Mouse (Mus musculus): ENCODE results near the gene Rock2.
"Not testable (repeated sequence)": the region's sequence is repeated elsewhere in the genome, so short reads cannot be mapped to it uniquely, and the experiment has no call there.

The Rock2 gene

GRCm38 (mm10) chr12:16996886-16997462, 102.3 kb downstream of the Rock2 start:
- in situ Hi-C loops (cut with MboI; ENCODE audit: low sequenced_read_pairs): no loop called here

GRCm38 (mm10) chr12:16999146-16999545, 104.5 kb downstream of the Rock2 start:
- in situ Hi-C loops (cut with MboI; ENCODE audit: low sequenced_read_pairs): no loop called here

GRCm38 (mm10) chr12:16999739-17000497, 105.2 kb downstream of the Rock2 start, which contains the start of gene Pqlc3:
Gene Pqlc3, minus strand, starts transcription at chr12:17000408.
- in situ Hi-C loops (cut with MboI; ENCODE audit: low sequenced_read_pairs): no loop called here

- in situ Hi-C loops (cut with MboI; ENCODE audit: low sequenced_read_pairs): no loop called here
Measured at GRCm38 (mm10) chr12:17000628-17001027, 105.9 kb downstream of the Rock2 start.

GRCm38 (mm10) chr12:17001211-17001610, 106.5 kb downstream of the Rock2 start:
- in situ Hi-C loops (cut with MboI; ENCODE audit: low sequenced_read_pairs): no loop called here

GRCm38 (mm10) chr12:17009466-17009865, 114.8 kb downstream of the Rock2 start:
- in situ Hi-C loops (cut with MboI; ENCODE audit: low sequenced_read_pairs): no loop called here

- in situ Hi-C loops (cut with MboI; ENCODE audit: low sequenced_read_pairs): no loop called here
Measured at GRCm38 (mm10) chr12:17011100-17011870, 116.6 kb downstream of the Rock2 start, which contains the start of gene 2410004P03Rik. Gene 2410004P03Rik, minus strand, starts transcription at chr12:17011727.

GRCm38 (mm10) chr12:17012067-17012899, 117.6 kb downstream of the Rock2 start:
- in situ Hi-C loops (cut with MboI; ENCODE audit: low sequenced_read_pairs): no loop called here

GRCm38 (mm10) chr12:17015711-17016110, 121.0 kb downstream of the Rock2 start:
- in situ Hi-C loops (cut with MboI; ENCODE audit: low sequenced_read_pairs): no loop called here

- in situ Hi-C loops (cut with MboI; ENCODE audit: low sequenced_read_pairs): no loop called here
Measured at GRCm38 (mm10) chr12:17018468-17018867, 123.8 kb downstream of the Rock2 start.

GRCm38 (mm10) chr12:17021125-17021524, 126.4 kb downstream of the Rock2 start:
- in situ Hi-C loops (cut with MboI; ENCODE audit: low sequenced_read_pairs): not testable (repeated sequence)

- in situ Hi-C loops (cut with MboI; ENCODE audit: low sequenced_read_pairs): no loop called here
Measured at GRCm38 (mm10) chr12:17022145-17022544, 127.5 kb downstream of the Rock2 start.

- in situ Hi-C loops (cut with MboI; ENCODE audit: low sequenced_read_pairs): loop anchor here (25.0 kb wide), 1 partner anchor 238 kb away; the partner anchor contains the start of gene Pdia6
Measured at GRCm38 (mm10) chr12:17024554-17025110, 129.9 kb downstream of the Rock2 start.

- in situ Hi-C loops (cut with MboI; ENCODE audit: low sequenced_read_pairs): loop anchor here (25.0 kb wide), 1 partner anchor 229 kb away; the partner anchor contains the start of gene Pdia6
Measured at GRCm38 (mm10) chr12:17032694-17033463, 138.2 kb downstream of the Rock2 start.

GRCm38 (mm10) chr12:17033464-17033841, 138.8 kb downstream of the Rock2 start:
- in situ Hi-C loops (cut with MboI; ENCODE audit: low sequenced_read_pairs): loop anchor here (25.0 kb wide), 1 partner anchor 229 kb away; the partner anchor contains the start of gene Pdia6

- in situ Hi-C loops (cut with MboI; ENCODE audit: low sequenced_read_pairs): loop anchor here (25.0 kb wide), 1 partner anchor 228 kb away; the partner anchor contains the start of gene Pdia6
Measured at GRCm38 (mm10) chr12:17034671-17035070, 140.0 kb downstream of the Rock2 start.

GRCm38 (mm10) chr12:17035128-17035527, 140.4 kb downstream of the Rock2 start:
- in situ Hi-C loops (cut with MboI; ENCODE audit: low sequenced_read_pairs): loop anchor here (25.0 kb wide), 1 partner anchor 227 kb away; the partner anchor contains the start of gene Pdia6

- in situ Hi-C loops (cut with MboI; ENCODE audit: low sequenced_read_pairs): loop anchor here (25.0 kb wide), 1 partner anchor 226 kb away; the partner anchor contains the start of gene Pdia6
Measured at GRCm38 (mm10) chr12:17036532-17036931, 141.8 kb downstream of the Rock2 start.

- in situ Hi-C loops (cut with MboI; ENCODE audit: low sequenced_read_pairs): loop anchor here (25.0 kb wide), 1 partner anchor 225 kb away; the partner anchor contains the start of gene Pdia6
Measured at GRCm38 (mm10) chr12:17037053-17037610, 142.4 kb downstream of the Rock2 start.

All from CH12F3 (cell line).